Mouse (Mus musculus): ENCODE results near the gene Snapin. TPM values are rescaled to one million over a fixed set of nuclear protein-coding genes. Genes with fewer than 3 reads are reported as not detected.

The Snapin gene
- total and polyA plus RNA-seq, 3 experiments, result 18.9 to 39.8 (median 37.8) TPM

DNA sequence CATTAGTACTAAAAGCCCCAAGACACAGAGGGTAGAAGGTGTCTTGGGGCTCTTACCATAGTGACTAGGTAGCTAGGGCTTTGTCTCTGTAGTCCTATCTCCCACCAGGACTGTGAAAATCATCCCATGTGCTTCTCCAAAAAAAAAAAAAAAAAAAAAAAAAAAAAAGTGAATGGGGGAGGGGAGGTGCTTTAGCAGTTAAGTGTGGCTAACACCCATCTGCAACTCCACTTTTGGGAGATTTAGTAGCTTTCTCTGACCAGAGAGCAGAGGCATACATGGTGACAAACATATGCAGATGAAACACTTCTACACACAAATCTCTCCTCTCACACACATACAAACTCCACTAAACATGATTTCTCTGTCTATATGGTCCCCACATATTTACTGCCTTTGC, 6.8 kb upstream of the Snapin start:
- Histone ChIP-seq H3K4me1 (ENCODE audit: control insufficient read depth in 1 of 2, insufficient read depth in 2 of 2) (no peaks in the 10 kb centered on the region), H3K4me2 (ENCODE audit: insufficient read depth, low read depth, poor library complexity, severe bottlenecking) (no peak overlapping the region), H3K4me3 (replicated peaks in 1 of 3; ENCODE audit: low read depth in 2 of 3, low read length in 2 of 3, poor library complexity in 1 of 3) (no peak overlapping the region), H3K79me2 (replicated peaks; ENCODE audit: control insufficient read depth, extremely low read depth, insufficient read depth, poor library complexity, severe bottlenecking) (no peaks in the 10 kb centered on the region), H3K36me3 (replicated peaks in 1 of 2; ENCODE audit: control insufficient read depth in 1 of 2, insufficient read depth in 1 of 2, low read length in 1 of 2) (peaks cover 66 to 77% of the 10 kb centered on the region in 2 experiments), H3K9ac (ENCODE audit: insufficient read depth, low read depth) (no peak overlapping the region), H3K9me3 (replicated peaks; ENCODE audit: low read length) (no peaks in the 10 kb centered on the region), H3K27me3 (replicated peaks) (no peaks in the 10 kb centered on the region), H3K27ac (ENCODE audit: insufficient read depth, low read depth) (no peak overlapping the region)
- DNase-seq (ENCODE audit: extremely low read depth), result no peak
- TF ChIP-seq IRF4 (IDR thresholded peaks at IDR 0.05; ENCODE audit: low read depth, low read length), result no peak
- peak; percentile 81 for TF ChIP-seq ZNF384 (IDR thresholded peaks at IDR 0.05; ENCODE audit: low read depth, low read length)
- in situ Hi-C loops (cut with MboI; ENCODE audit: low pct_ligation_motif_present, low pct_unique_long_range_greater_than_20kb, low sequenced_read_pairs), result no loop called here
- dilution Hi-C loops (cut with MboI; ENCODE audit: extremely low pct_ligation_motif_present, extremely low pct_unique_long_range_greater_than_20kb, low sequenced_read_pairs), result no loop called here

DNA sequence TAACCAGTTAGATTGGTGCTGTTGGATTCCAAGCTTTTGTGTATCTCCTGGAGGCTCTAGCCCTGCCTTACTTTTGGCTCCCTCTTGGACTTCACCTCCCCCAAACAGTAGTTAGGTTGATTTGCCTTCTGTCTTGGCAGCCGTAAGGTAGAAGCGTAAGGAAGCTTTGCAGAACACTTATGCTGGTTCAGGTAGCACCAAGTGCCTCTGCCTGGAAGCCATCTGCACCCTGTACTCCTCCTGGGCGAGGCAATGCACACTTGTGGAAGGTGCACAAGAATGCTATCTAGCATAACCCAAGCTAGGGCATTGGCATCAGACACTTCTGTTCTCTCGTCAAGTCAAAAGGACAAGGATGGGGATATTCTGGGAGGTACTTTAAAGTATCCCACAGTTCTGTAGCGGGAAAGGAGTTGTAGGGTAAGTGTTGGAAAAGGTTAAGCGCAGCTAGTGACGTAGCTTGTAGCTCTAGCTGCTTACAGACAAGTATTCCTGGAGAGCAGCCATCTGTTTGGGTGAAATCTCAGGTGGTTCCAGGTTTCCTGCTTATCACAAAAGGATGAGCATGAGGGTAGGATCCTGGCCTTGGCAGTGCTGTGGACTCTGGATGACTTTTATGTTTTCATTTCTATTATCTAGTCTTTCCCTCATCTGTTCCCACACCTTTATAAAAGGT, 5.2 kb upstream of the Snapin start:
- in situ Hi-C loops (cut with MboI; ENCODE audit: low pct_ligation_motif_present, low pct_unique_long_range_greater_than_20kb, low sequenced_read_pairs), result no loop called here

DNA sequence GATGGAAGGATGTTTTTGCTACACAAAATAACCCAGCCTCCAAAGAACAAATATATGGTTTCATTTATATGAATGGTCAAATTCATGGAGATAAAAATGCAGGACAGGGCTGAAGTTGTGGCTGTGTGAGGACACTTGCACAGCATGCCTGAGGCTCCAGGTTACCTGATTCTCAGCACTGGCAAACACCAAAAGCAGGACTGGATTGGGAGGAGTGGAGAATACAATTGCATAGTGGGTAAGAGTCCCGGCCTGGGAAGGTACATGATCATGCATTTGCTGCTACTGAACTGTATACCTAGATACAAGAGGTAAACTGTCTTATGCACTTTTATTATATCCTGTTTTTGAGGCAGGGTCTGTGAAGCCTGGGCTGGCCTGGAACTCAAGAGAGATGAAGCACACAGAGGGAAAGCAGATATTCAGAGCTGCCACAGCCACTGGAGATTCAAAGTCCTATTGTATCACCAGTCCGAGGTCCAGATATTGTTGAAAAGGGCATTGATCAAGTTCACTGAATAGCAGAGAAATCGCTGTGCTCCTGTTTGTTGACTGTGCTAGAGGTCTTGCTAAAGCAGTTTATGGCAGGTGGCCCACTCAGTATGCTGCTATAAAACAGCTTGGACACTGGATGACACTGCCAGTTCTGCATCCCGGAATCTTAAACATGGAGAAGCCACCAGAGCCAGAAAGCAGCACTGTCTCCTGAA, 3.2 kb upstream of the Snapin start:
- in situ Hi-C loops (cut with MboI; ENCODE audit: low pct_ligation_motif_present, low pct_unique_long_range_greater_than_20kb, low sequenced_read_pairs), result no loop called here
- TF ChIP-seq SIN3A (IDR thresholded peaks at IDR 0.05; ENCODE audit: low read length) (no peak), MAX (IDR thresholded peaks at IDR 0.05; ENCODE audit: low read length) (no peak), MAZ (IDR thresholded peaks at IDR 0.05; ENCODE audit: low read depth, low read length) (no peak), MXI1 (IDR thresholded peaks at IDR 0.05; ENCODE audit: low read depth, low read length) (no peak), EP300 (IDR thresholded peaks at IDR 0.05; ENCODE audit: low read length) (no peak), ZKSCAN1 (IDR thresholded peaks at IDR 0.05; ENCODE audit: borderline replicate concordance, low read depth, low read length) (no peak), GABPA (IDR thresholded peaks at IDR 0.05; ENCODE audit: insufficient replicate concordance, low read depth, low read length) (no peak), HCFC1 (IDR thresholded peaks at IDR 0.05; ENCODE audit: low read depth, low read length) (no peak), CHD2 (IDR thresholded peaks at IDR 0.05; ENCODE audit: low read length) (no peak), CHD1 (IDR thresholded peaks at IDR 0.05; ENCODE audit: low read depth, low read length) (no peak), ZNF384 (IDR thresholded peaks at IDR 0.05; ENCODE audit: low read depth, low read length) (no peak), ZMIZ1 (IDR thresholded peaks at IDR 0.05; ENCODE audit: low read depth, low read length) (no peak), KAT2A (IDR thresholded peaks at IDR 0.05; ENCODE audit: insufficient replicate concordance, low read length) (no peak), SMC3 (IDR thresholded peaks at IDR 0.05; ENCODE audit: low read depth, low read length) (no peak), MYC (IDR thresholded peaks at IDR 0.05; ENCODE audit: low read depth, low read length) (no peak), JUN (IDR thresholded peaks at IDR 0.05; ENCODE audit: insufficient read depth, low read depth, low read length) (no peak), ELF1 (IDR thresholded peaks at IDR 0.05; ENCODE audit: low read depth, low read length) (no peak), TCF12 (IDR thresholded peaks at IDR 0.05; ENCODE audit: low read depth, low read length) (no peak)
- Histone ChIP-seq H3K27ac (ENCODE audit: insufficient read depth, low read depth) (no peak overlapping the region), H3K36me3 (replicated peaks in 1 of 2; ENCODE audit: control insufficient read depth in 1 of 2, insufficient read depth in 1 of 2, low read length in 1 of 2) (peaks cover 39 to 58% of the 10 kb centered on the region in 2 experiments), H3K4me2 (ENCODE audit: insufficient read depth, low read depth, poor library complexity, severe bottlenecking) (no peak overlapping the region), H3K9me3 (replicated peaks; ENCODE audit: low read length) (no peaks in the 10 kb centered on the region), H3K4me1 (ENCODE audit: control insufficient read depth in 1 of 2, insufficient read depth in 2 of 2) (peaks cover 0 to 11% of the 10 kb centered on the region in 2 experiments; a peak in 2 of 4 replicates), H3K79me2 (replicated peaks; ENCODE audit: control insufficient read depth, extremely low read depth, insufficient read depth, poor library complexity, severe bottlenecking) (peaks cover 7% of the 10 kb centered on the region; the same call in 1 of the 2 replicates), H3K27me3 (replicated peaks) (no peaks in the 10 kb centered on the region), H3K9ac (ENCODE audit: insufficient read depth, low read depth) (no peak overlapping the region), H3K4me3 (replicated peaks in 1 of 3; ENCODE audit: low read depth in 2 of 3, low read length in 2 of 3, poor library complexity in 1 of 3) (no peak overlapping the region)
- dilution Hi-C loops (cut with MboI; ENCODE audit: extremely low pct_ligation_motif_present, extremely low pct_unique_long_range_greater_than_20kb, low sequenced_read_pairs), result no loop called here
- DNase-seq (ENCODE audit: extremely low read depth), result no peak

More for the DNA sequence above, 5.2 kb upstream of the Snapin start:
- Histone ChIP-seq H3K79me2 (replicated peaks; ENCODE audit: control insufficient read depth, extremely low read depth, insufficient read depth, poor library complexity, severe bottlenecking) (no peaks in the 10 kb centered on the region), H3K4me3 (replicated peaks in 1 of 3; ENCODE audit: low read depth in 2 of 3, low read length in 2 of 3, poor library complexity in 1 of 3) (no peak overlapping the region), H3K27me3 (replicated peaks) (no peaks in the 10 kb centered on the region), H3K9me3 (replicated peaks; ENCODE audit: low read length) (no peaks in the 10 kb centered on the region), H3K27ac (ENCODE audit: insufficient read depth, low read depth) (no peak overlapping the region), H3K9ac (ENCODE audit: insufficient read depth, low read depth) (no peak overlapping the region), H3K36me3 (replicated peaks in 1 of 2; ENCODE audit: control insufficient read depth in 1 of 2, insufficient read depth in 1 of 2, low read length in 1 of 2) (peaks cover 52 to 61% of the 10 kb centered on the region in 2 experiments), H3K4me2 (ENCODE audit: insufficient read depth, low read depth, poor library complexity, severe bottlenecking) (no peak overlapping the region), H3K4me1 (ENCODE audit: control insufficient read depth in 1 of 2, insufficient read depth in 2 of 2) (no peaks in the 10 kb centered on the region)
- no peak for TF ChIP-seq CHD1 (IDR thresholded peaks at IDR 0.05; ENCODE audit: low read depth, low read length)
- TF ChIP-seq ZC3H11A (IDR thresholded peaks at IDR 0.05; ENCODE audit: low read depth, low read length), result no peak
- no peak for TF ChIP-seq SMC3 (IDR thresholded peaks at IDR 0.05; ENCODE audit: low read depth, low read length)
- TF ChIP-seq JUN (IDR thresholded peaks at IDR 0.05; ENCODE audit: insufficient read depth, low read depth, low read length), result no peak
- no peak for TF ChIP-seq HCFC1 (IDR thresholded peaks at IDR 0.05; ENCODE audit: low read depth, low read length)
- TF ChIP-seq MAFK (IDR thresholded peaks at IDR 0.05; ENCODE audit: insufficient replicate concordance, low read length), result no peak
- dilution Hi-C loops (cut with MboI; ENCODE audit: extremely low pct_ligation_motif_present, extremely low pct_unique_long_range_greater_than_20kb, low sequenced_read_pairs), result no loop called here
- no peak for DNase-seq (ENCODE audit: extremely low read depth)
